Mouse (Mus musculus): ENCODE measurements at regions not wholly inside any gene's neighbourhood (a gene's known extent, or its start where the extent isn't known, plus 50 kb on each side); places are given as distances from the start of the nearest gene placed in this dataset.

- Histone ChIP-seq H3K27ac (ENCODE audit: insufficient read depth, low read depth, low read length) (no peak overlapping the region), H3K4me3 (ENCODE audit: insufficient read depth, low read length) (no peak overlapping the region), H3K4me1 (ENCODE audit: control insufficient read depth, insufficient read depth, low read length) (no peaks in the 10 kb centered on the region)
- TF ChIP-seq CTCF (IDR thresholded peaks at IDR 0.05; ENCODE audit: low read depth, low read length) (no peak), POLR2A (IDR thresholded peaks at IDR 0.05; ENCODE audit: borderline replicate concordance, low read depth, low read length) (no peak)
These were observed 99.6 kb downstream of the Tmem130 start for GRCm38 (mm10) chr5:144662031-144662430.

- no peak overlapping the region for H3K4me3 ChIP-seq (ENCODE audit: insufficient read depth, low read length)
- TF ChIP-seq CTCF (IDR thresholded peaks at IDR 0.05; ENCODE audit: low read depth, low read length) (no peak), POLR2A (IDR thresholded peaks at IDR 0.05; ENCODE audit: borderline replicate concordance, low read depth, low read length) (no peak)
- H3K4me1 ChIP-seq (ENCODE audit: control insufficient read depth, insufficient read depth, low read length), result no peaks in the 10 kb centered on the region
- no peak overlapping the region for H3K27ac ChIP-seq (ENCODE audit: insufficient read depth, low read depth, low read length)
These were observed 97.6 kb downstream of the Tmem130 start for GRCm38 (mm10) chr5:144663981-144664380.

- no peak for TF ChIP-seq CTCF (IDR thresholded peaks at IDR 0.05; ENCODE audit: low read depth, low read length)
- no peak for TF ChIP-seq POLR2A (IDR thresholded peaks at IDR 0.05; ENCODE audit: borderline replicate concordance, low read depth, low read length)
These were observed 96.9 kb downstream of the Tmem130 start for GRCm38 (mm10) chr5:144664571-144665295.

GRCm38 (mm10) chr5:144668060-144668459 is 93.6 kb downstream of the Tmem130 start:
- Histone ChIP-seq H3K4me1 (ENCODE audit: control insufficient read depth, insufficient read depth, low read length) (no peaks in the 10 kb centered on the region), H3K27ac (ENCODE audit: insufficient read depth, low read depth, low read length) (no peak overlapping the region), H3K4me3 (ENCODE audit: insufficient read depth, low read length) (no peak overlapping the region)
- TF ChIP-seq CTCF (IDR thresholded peaks at IDR 0.05; ENCODE audit: low read depth, low read length) (no peak), POLR2A (IDR thresholded peaks at IDR 0.05; ENCODE audit: borderline replicate concordance, low read depth, low read length) (no peak)

More at GRCm38 (mm10) chr5:144664571-144665295, 96.9 kb downstream of the Tmem130 start:
- Histone ChIP-seq H3K27ac (ENCODE audit: insufficient read depth, low read depth, low read length) (no peak overlapping the region), H3K4me3 (ENCODE audit: insufficient read depth, low read length) (no peak overlapping the region), H3K4me1 (ENCODE audit: control insufficient read depth, insufficient read depth, low read length) (no peaks in the 10 kb centered on the region)

GRCm38 (mm10) chr5:144678815-144679750 is 82.5 kb downstream of the Tmem130 start:
- Histone ChIP-seq H3K27ac (ENCODE audit: insufficient read depth, low read depth, low read length) (no peak overlapping the region), H3K4me3 (ENCODE audit: insufficient read depth, low read length) (no peak overlapping the region), H3K4me1 (ENCODE audit: control insufficient read depth, insufficient read depth, low read length) (no peaks in the 10 kb centered on the region)
- TF ChIP-seq POLR2A (IDR thresholded peaks at IDR 0.05; ENCODE audit: borderline replicate concordance, low read depth, low read length) (no peak), CTCF (IDR thresholded peaks at IDR 0.05; ENCODE audit: low read depth, low read length) (no peak)

DNA sequence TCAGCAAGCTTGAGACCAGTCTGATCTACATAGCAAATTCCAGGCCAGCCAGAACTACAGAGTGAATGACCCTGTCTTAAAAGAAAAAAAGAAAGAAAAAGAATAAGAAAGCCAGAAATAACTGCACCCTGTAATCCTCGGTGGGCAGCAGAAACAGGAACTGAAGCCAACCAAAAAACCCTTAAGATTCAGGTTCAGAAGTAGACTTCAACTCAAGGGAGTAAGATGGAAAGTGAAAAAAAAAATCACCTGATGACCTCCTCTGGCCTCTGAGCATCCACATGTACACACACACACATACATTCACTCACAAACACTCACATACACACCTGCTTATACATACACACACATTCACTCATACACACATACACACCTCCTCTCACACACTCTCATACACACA is 77.4 kb downstream of the Tmem130 start:
- no peak for TF ChIP-seq CTCF (IDR thresholded peaks at IDR 0.05; ENCODE audit: low read depth, low read length)
- no peak for TF ChIP-seq POLR2A (IDR thresholded peaks at IDR 0.05; ENCODE audit: borderline replicate concordance, low read depth, low read length)
- Histone ChIP-seq H3K4me3 (ENCODE audit: insufficient read depth, low read length) (no peak overlapping the region), H3K27ac (ENCODE audit: insufficient read depth, low read depth, low read length) (no peak overlapping the region), H3K4me1 (ENCODE audit: control insufficient read depth, insufficient read depth, low read length) (no peaks in the 10 kb centered on the region)

Measured in bone marrow macrophage, adult 2 months (primary cell).